Mouse (Mus musculus): ENCODE measurements around the gene Cnih3. TPM values are rescaled to one million over a fixed set of nuclear protein-coding genes. Genes with fewer than 3 reads are reported as not detected.

The Cnih3 gene
- polyA plus RNA-seq, 1 experiment from 2014 or later: 0.39 TPM

DNA sequence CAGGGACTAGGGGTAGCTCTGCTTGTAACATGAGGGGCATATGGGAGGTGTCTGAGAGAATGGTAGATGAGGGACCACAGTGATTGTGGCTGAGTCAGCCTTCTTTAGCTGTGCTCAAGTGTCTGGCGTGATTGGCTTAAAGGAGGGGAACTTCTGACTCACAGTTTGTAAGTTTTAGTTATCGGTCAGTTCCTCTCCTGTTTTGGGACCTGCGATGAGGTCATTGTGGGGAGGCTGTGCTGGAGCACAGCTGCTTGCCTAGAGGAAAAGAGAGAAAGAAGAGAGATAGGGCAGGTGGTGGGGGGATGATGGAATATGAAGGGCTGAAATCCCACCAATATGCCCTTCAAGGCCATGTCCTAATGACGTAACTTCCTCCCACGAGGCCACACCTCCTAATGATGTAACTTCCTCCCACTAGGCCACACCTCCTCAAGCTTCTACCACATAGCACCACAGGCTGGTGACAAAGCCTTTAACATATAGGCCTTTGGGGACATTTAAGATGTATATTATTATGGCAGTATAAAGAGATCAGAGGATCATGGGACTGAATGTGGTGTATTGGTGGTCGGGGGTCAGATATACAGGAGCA, 42.9 kb downstream of the Cnih3 start:
- H3K9me3 ChIP-seq (ENCODE audit: control insufficient read depth, low read depth, low read length): no peaks in the 10 kb centered on the region
- 79% methylated on average over 6 of the region's 6 CpGs for WGBS
- H3K4me1 ChIP-seq (ENCODE audit: control insufficient read depth, insufficient read depth, low read length): no peaks in the 10 kb centered on the region
- H3K4me2 ChIP-seq (replicated peaks; ENCODE audit: low read depth, low read length): no peak overlapping the region
- no peaks in the 10 kb centered on the region for H3K27me3 ChIP-seq (ENCODE audit: control insufficient read depth, insufficient read depth, low read length)
- no peak overlapping the region for H3K4me3 ChIP-seq (ENCODE audit: low read depth, low read length)
- H3K9ac ChIP-seq (replicated peaks; ENCODE audit: low read depth, low read length): no peak overlapping the region
- H3K36me3 ChIP-seq (ENCODE audit: control insufficient read depth, insufficient read depth, low read length): no peaks in the 10 kb centered on the region
- no peak for ATAC-seq (ENCODE audit: insufficient number of reproducible peaks, insufficient read depth, low FRiP score, low read depth)
- no peak overlapping the region for H3K27ac ChIP-seq (ENCODE audit: low read length)

DNA sequence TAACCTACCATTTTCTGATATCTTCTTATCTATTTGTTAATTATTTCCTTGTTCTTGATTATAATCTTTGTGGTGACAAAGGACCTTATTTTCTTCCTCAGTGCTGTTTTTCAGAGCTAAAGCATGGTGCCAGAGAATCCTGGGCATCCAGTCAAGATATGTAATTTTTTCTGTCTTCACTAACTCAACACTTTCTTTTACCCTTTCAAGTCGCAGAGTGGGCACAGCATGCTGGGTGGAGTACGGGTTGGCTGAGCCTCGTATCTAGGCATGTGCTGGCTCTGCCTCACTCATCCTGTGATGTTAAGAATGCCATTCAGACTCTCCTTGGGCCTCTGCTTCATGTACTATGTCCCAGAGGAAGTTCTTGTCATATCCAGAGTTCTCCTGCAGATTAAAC, 46.8 kb downstream of the Cnih3 start:
- WGBS: 93% methylated on average over 3 of the region's 3 CpGs
- Histone ChIP-seq H3K4me1 (ENCODE audit: control insufficient read depth, insufficient read depth, low read length) (no peaks in the 10 kb centered on the region), H3K4me3 (ENCODE audit: low read depth, low read length) (no peak overlapping the region), H3K27me3 (ENCODE audit: control insufficient read depth, insufficient read depth, low read length) (no peaks in the 10 kb centered on the region), H3K4me2 (replicated peaks; ENCODE audit: low read depth, low read length) (no peak overlapping the region), H3K27ac (ENCODE audit: low read length) (no peak overlapping the region), H3K9ac (replicated peaks; ENCODE audit: low read depth, low read length) (no peak overlapping the region), H3K36me3 (ENCODE audit: control insufficient read depth, insufficient read depth, low read length) (no peaks in the 10 kb centered on the region), H3K9me3 (ENCODE audit: control insufficient read depth, low read depth, low read length) (no peaks in the 10 kb centered on the region)
- ATAC-seq (ENCODE audit: insufficient number of reproducible peaks, insufficient read depth, low FRiP score, low read depth): no peak

DNA sequence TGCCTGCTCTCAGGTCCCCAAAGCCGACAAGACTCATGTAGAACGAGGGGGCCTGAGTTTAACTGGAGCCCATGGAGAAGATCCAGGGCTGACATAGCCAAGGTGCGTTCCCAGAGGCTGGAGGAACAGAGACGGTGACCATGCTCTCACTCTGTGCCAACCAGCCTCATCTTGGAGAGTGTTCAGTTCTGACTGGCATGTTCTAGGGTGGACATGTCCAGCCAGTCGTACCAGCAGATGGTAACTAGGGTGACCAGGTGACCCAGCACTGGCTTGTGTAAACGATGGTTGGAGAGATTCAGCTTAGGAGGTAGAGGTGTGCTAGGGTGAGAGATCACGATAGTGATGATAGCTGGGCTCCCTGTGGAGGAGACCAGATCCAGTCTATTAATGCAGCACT, 50.6 kb downstream of the Cnih3 start:
- Histone ChIP-seq H3K27me3 (ENCODE audit: control insufficient read depth, insufficient read depth, low read length) (no peaks in the 10 kb centered on the region), H3K4me1 (ENCODE audit: control insufficient read depth, insufficient read depth, low read length) (no peaks in the 10 kb centered on the region), H3K9me3 (ENCODE audit: control insufficient read depth, low read depth, low read length) (no peaks in the 10 kb centered on the region), H3K4me3 (ENCODE audit: low read depth, low read length) (no peak overlapping the region), H3K27ac (ENCODE audit: low read length) (no peak overlapping the region), H3K4me2 (replicated peaks; ENCODE audit: low read depth, low read length) (no peak overlapping the region), H3K36me3 (ENCODE audit: control insufficient read depth, insufficient read depth, low read length) (no peaks in the 10 kb centered on the region), H3K9ac (replicated peaks; ENCODE audit: low read depth, low read length) (no peak overlapping the region)
- 70% methylated on average over 7 of the region's 7 CpGs for WGBS
- ATAC-seq (ENCODE audit: insufficient number of reproducible peaks, insufficient read depth, low FRiP score, low read depth): no peak

DNA sequence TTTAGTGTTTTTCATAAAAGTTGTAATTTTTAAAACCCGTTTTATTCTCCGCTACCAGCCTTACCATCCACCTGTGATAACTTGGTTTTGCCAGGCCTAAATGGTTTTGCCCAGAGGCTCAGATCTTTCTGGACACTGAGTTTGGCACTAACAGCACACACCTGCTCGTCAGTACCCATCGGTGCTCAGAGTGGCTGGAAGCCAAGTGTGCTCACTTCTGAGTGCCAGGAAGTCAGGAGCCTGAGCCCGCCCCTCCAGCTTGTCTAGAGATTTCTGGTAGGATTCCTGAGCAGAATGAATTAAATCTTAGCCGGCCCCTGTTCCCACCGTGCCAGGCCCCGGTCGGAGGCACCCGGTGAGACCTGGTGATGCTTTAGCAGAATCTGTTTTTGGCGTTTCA, 54.9 kb downstream of the Cnih3 start:
- Histone ChIP-seq H3K4me1 (ENCODE audit: control insufficient read depth, insufficient read depth, low read length) (no peaks in the 10 kb centered on the region), H3K27ac (ENCODE audit: low read length) (no peak overlapping the region), H3K4me2 (replicated peaks; ENCODE audit: low read depth, low read length) (no peak overlapping the region), H3K9me3 (ENCODE audit: control insufficient read depth, low read depth, low read length) (no peaks in the 10 kb centered on the region), H3K36me3 (ENCODE audit: control insufficient read depth, insufficient read depth, low read length) (no peaks in the 10 kb centered on the region), H3K27me3 (ENCODE audit: control insufficient read depth, insufficient read depth, low read length) (no peaks in the 10 kb centered on the region), H3K4me3 (ENCODE audit: low read depth, low read length) (no peak overlapping the region), H3K9ac (replicated peaks; ENCODE audit: low read depth, low read length) (no peak overlapping the region)
- no peak for ATAC-seq (ENCODE audit: insufficient number of reproducible peaks, insufficient read depth, low FRiP score, low read depth)
- 82% methylated on average over 11 of the region's 11 CpGs for WGBS

DNA sequence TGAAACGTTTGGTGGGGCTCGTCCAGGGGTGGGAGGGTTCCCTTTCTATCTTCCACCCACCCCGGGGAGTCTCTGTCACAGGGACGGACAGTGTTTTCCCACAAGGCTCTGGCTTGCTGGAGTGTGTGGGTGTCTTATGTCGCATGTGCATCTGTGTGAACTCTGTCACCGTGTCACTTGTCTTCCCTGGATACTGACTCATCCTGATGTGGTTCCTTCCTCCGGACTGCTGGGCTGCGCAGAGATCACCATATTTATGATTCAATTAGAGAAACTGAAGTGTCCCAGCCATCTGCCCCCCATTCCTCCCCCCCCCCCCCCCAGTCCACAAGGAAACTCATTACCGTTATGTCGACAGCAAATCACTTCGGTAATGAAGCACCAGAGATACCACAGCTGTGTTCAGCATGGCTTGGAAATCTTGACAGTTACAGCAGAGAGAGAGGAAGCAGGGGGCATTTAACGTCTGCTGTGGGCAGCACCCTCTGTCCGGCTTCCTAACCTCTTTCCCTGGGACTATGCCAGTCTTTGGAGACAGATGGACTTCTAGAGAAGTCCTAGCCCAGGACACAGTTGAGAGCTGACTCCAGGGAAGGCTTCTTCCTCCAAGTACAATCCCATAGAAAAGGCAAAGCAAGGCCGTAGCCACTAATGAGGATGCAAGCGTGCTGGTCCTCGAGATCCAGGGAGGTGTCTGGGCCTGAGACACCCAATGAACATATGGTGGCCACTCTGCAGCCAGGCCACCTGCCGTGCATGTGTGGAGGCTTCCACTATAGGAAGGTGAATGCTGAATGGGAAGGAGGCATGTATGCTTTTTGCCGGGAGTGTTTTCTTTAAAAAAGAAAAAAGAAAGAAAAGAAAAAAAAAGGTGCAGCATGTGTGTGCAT, 55.9 kb downstream of the Cnih3 start:
- Histone ChIP-seq H3K4me1 (ENCODE audit: control insufficient read depth, insufficient read depth, low read length) (no peaks in the 10 kb centered on the region), H3K9ac (replicated peaks; ENCODE audit: low read depth, low read length) (no peak overlapping the region), H3K4me3 (ENCODE audit: low read depth, low read length) (no peak overlapping the region), H3K27me3 (ENCODE audit: control insufficient read depth, insufficient read depth, low read length) (no peaks in the 10 kb centered on the region), H3K9me3 (ENCODE audit: control insufficient read depth, low read depth, low read length) (no peaks in the 10 kb centered on the region), H3K4me2 (replicated peaks; ENCODE audit: low read depth, low read length) (no peak overlapping the region), H3K36me3 (ENCODE audit: control insufficient read depth, insufficient read depth, low read length) (no peaks in the 10 kb centered on the region), H3K27ac (ENCODE audit: low read length) (no peak overlapping the region)
- 68% methylated on average over 18 of the region's 18 CpGs for WGBS
- ATAC-seq (ENCODE audit: insufficient number of reproducible peaks, insufficient read depth, low FRiP score, low read depth): no peak

DNA sequence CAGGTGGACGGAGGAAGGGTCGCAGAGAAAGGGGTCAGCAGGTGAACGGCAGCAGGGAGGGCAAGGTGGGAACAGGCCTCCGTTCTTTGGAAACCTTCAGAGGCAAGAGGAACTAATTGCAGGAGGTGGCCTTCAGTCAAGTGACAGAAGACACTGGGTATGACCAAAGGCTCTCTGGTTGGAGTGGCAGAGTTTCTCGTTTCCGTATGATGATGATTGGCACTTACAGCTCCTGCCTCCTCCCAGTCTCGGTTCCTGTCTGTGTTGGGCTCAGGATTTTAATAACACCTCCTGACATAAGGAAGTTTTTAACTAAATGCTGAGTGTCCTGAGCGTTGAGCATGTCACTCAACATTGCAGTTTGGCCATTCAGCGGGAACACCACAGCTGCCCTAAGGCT, 57.3 kb downstream of the Cnih3 start:
- Histone ChIP-seq H3K4me3 (ENCODE audit: low read depth, low read length) (no peak overlapping the region), H3K9ac (replicated peaks; ENCODE audit: low read depth, low read length) (no peak overlapping the region), H3K4me1 (ENCODE audit: control insufficient read depth, insufficient read depth, low read length) (no peaks in the 10 kb centered on the region), H3K9me3 (ENCODE audit: control insufficient read depth, low read depth, low read length) (no peaks in the 10 kb centered on the region), H3K27me3 (ENCODE audit: control insufficient read depth, insufficient read depth, low read length) (no peaks in the 10 kb centered on the region), H3K4me2 (replicated peaks; ENCODE audit: low read depth, low read length) (no peak overlapping the region), H3K27ac (ENCODE audit: low read length) (no peak overlapping the region), H3K36me3 (ENCODE audit: control insufficient read depth, insufficient read depth, low read length) (no peaks in the 10 kb centered on the region)
- WGBS: 83% methylated on average over 9 of the region's 9 CpGs
- no peak for ATAC-seq (ENCODE audit: insufficient number of reproducible peaks, insufficient read depth, low FRiP score, low read depth)

DNA sequence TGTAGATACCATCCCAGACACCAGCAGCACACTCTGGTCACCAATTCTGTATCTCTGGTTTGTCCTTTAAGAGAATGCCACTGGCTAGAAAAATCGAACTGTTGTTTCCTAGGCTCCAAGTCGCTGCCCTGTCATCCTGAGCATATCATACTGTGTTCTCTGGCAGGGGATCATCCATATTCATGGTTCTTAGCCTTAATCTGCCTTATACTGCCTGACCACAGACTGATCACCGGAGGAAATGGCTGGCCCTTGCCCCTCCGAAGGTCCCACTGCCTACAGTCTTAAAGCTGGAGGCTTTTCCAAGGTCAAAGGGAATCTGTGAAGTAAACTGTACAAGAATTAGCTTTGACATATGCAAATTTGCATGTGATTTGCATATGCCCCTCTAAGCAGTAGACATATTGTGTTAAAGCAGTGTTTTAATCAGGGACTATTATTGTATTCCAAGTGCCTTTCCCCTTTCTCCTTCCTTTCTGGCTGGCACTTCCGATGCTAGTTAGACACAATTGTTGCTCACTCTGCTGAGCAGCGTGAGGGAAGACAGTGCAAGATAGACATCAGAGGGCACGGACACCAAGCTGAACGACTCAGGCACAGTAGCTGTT, 58.3 kb downstream of the Cnih3 start:
- 77% methylated on average over 8 of the region's 8 CpGs for WGBS
- Histone ChIP-seq H3K36me3 (ENCODE audit: control insufficient read depth, insufficient read depth, low read length) (no peaks in the 10 kb centered on the region), H3K9ac (replicated peaks; ENCODE audit: low read depth, low read length) (no peak overlapping the region), H3K9me3 (ENCODE audit: control insufficient read depth, low read depth, low read length) (no peaks in the 10 kb centered on the region), H3K4me3 (ENCODE audit: low read depth, low read length) (no peak overlapping the region), H3K4me1 (ENCODE audit: control insufficient read depth, insufficient read depth, low read length) (no peaks in the 10 kb centered on the region), H3K4me2 (replicated peaks; ENCODE audit: low read depth, low read length) (no peak overlapping the region), H3K27ac (ENCODE audit: low read length) (no peak overlapping the region), H3K27me3 (ENCODE audit: control insufficient read depth, insufficient read depth, low read length) (no peaks in the 10 kb centered on the region)
- no peak for ATAC-seq (ENCODE audit: insufficient number of reproducible peaks, insufficient read depth, low FRiP score, low read depth)

DNA sequence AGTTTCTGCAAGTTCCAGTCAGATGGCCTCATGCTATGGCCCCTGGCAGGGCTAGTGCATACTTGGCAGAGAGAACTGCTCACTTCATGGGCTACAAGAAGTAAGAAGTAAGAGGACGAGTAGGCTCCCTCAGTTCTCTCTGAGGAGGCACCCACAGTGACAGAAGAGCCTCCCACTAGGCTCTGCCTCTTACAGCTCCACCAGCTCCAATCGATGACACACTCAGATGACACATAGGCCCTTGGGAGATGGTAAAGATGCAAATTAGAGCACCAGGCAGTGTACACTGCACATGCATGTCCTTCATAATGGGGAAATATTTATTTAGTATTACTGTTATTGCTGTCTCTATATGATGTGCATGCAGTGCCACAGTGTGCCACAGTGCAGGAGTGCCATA, 62.6 kb downstream of the Cnih3 start:
- no peak; the same call in 1 of the 2 replicates for ATAC-seq (ENCODE audit: insufficient number of reproducible peaks, insufficient read depth, low FRiP score, low read depth)
- no peaks in the 10 kb centered on the region for H3K9me3 ChIP-seq (ENCODE audit: control insufficient read depth, low read depth, low read length)
- H3K36me3 ChIP-seq (ENCODE audit: control insufficient read depth, insufficient read depth, low read length): no peaks in the 10 kb centered on the region
- H3K4me3 ChIP-seq (ENCODE audit: low read depth, low read length): no peak overlapping the region
- no peak overlapping the region for H3K27ac ChIP-seq (ENCODE audit: low read length)
- H3K4me2 ChIP-seq (replicated peaks; ENCODE audit: low read depth, low read length): no peak overlapping the region
- no peaks in the 10 kb centered on the region for H3K4me1 ChIP-seq (ENCODE audit: control insufficient read depth, insufficient read depth, low read length)
- 84% methylated on average over 2 of the region's 2 CpGs for WGBS
- H3K9ac ChIP-seq (replicated peaks; ENCODE audit: low read depth, low read length): no peak overlapping the region
- H3K27me3 ChIP-seq (ENCODE audit: control insufficient read depth, insufficient read depth, low read length): no peaks in the 10 kb centered on the region
